In genomic region chr10:80253551-80253950, GRCm38 (mm10) we compare ENCODE assay signal across 23 mouse cellular contexts.
"Had no signal": no experiment of that assay in that cellular context is flagged by ENCODE, and none has a peak within 500 bp of the region (broad histone marks: within the 10 kb centered on the region; RNA-seq: fewer than 3 reads in every experiment).

No protein-coding gene starts in this region.

- ATAC-seq: hindbrain, embryonic 16.5 days; inflammation-experienced regulatory T-cells, adult 6 months; intestine, embryonic 15.5 days; intestine, postnatal 0 days had no signal

- H3K9me3 ChIP-seq: heart, embryonic 10.5 days; heart, embryonic 13.5 days; heart, embryonic 15.5 days; hindbrain, embryonic 10.5 days; hindbrain, embryonic 12.5 days; intestine, embryonic 15.5 days; liver, embryonic 13.5 days; liver, embryonic 15.5 days had no signal

- H3K9ac ChIP-seq: heart, embryonic 15.5 days; hindbrain, embryonic 12.5 days; hindbrain, embryonic 14.5 days; intestine, embryonic 15.5 days; liver, embryonic 13.5 days; liver, embryonic 15.5 days had no signal

- H3K4me2 ChIP-seq: heart, embryonic 13.5 days; heart, embryonic 15.5 days; hindbrain, embryonic 12.5 days; hindbrain, embryonic 14.5 days; intestine, embryonic 15.5 days; liver, embryonic 13.5 days; liver, embryonic 15.5 days had no signal

- H3K27ac ChIP-seq: heart, embryonic 10.5 days; heart, embryonic 13.5 days; heart, embryonic 15.5 days; hindbrain, embryonic 10.5 days; hindbrain, embryonic 12.5 days; hindbrain, embryonic 14.5 days; intestine, embryonic 15.5 days; left cerebral cortex, adult 2 months; liver, embryonic 13.5 days; liver, embryonic 15.5 days had no signal

- DNase-seq: gastrocnemius, postnatal 25 days; heart, postnatal 14 days; heart, postnatal 36 days; kidney, adult 18-20 months; kidney, adult 8-10 months; kidney, postnatal 10 days; kidney, postnatal 25 days; kidney, postnatal 4 days; liver; liver, embryonic 13.5 days had no signal

- H3K4me3 ChIP-seq: heart, embryonic 10.5 days; heart, embryonic 13.5 days; heart, embryonic 15.5 days; hindbrain, embryonic 10.5 days; hindbrain, embryonic 12.5 days; intestine, embryonic 15.5 days; layer of hippocampus, adult 2 months; left cerebral cortex, adult 2 months; liver, embryonic 13.5 days; liver, embryonic 15.5 days had no signal

- H3K27me3 ChIP-seq: heart, embryonic 13.5 days; heart, embryonic 15.5 days; hindbrain, embryonic 12.5 days; intestine, embryonic 15.5 days; liver, embryonic 13.5 days; liver, embryonic 15.5 days had no signal
